Mouse (Mus musculus) lung, postnatal 0 days (tissue): ENCODE data around the gene Nfatc2.

Experiments
- CTCF ChIP-seq: IDR thresholded peaks from 2 replicates; pipeline ENCODE4 v1.5.1; 2016; ENCODE audit warnings: antibody characterized with exemption, mild to moderate bottlenecking
- EP300 ChIP-seq: IDR thresholded peaks from 2 replicates; pipeline ENCODE4 v1.6.1; 2016; ENCODE audit warnings: antibody characterized with exemption, mild to moderate bottlenecking, control low read depth

GRCm38 (mm10) chr2:168565538-168566253 is 35.8 kb downstream of the Nfatc2 start:
- no peak for TF ChIP-seq CTCF
- TF ChIP-seq EP300: no peak
